Mouse (Mus musculus) limb, embryonic 14.5 days (tissue): Measurements from ENCODE around the gene Ranbp3. TPM values are rescaled to one million over a fixed set of nuclear protein-coding genes. Genes with fewer than 3 reads are reported as not detected.

Experiments used
- ATAC-seq: fragments of 200-750 bp; cut with Nextera tagmentation; 2 replicates; pipeline ENCODE4 v1.8.0; 2017; ENCODE audit warnings: low read depth, moderate number of reproducible peaks, moderate TSS enrichment; ENCODE audit not compliant: low FRiP score
- DNase-seq: peaks from one replicate; pipeline ENCODE4 v3.0.0-alpha.2; 2015; ENCODE audit warnings: low spot score
- H3K27ac ChIP-seq: fragments of 300-500 bp; sonication (generic); replicated peaks from 2 replicates; pipeline ENCODE4 v1.5.1; 2014; ENCODE audit warnings: low read depth, mild to moderate bottlenecking, low read length, moderate library complexity, mixed read lengths
- H3K27me3 ChIP-seq: fragments of 300-500 bp; sonication (generic); 2 replicates; pipeline ENCODE4 v1.6.1; 2014; ENCODE audit warnings: low read length, mixed read lengths; ENCODE audit not compliant: control insufficient read depth, insufficient read depth
- H3K36me3 ChIP-seq: fragments of 300-500 bp; sonication (generic); 2 replicates; pipeline ENCODE4 v1.6.1; 2014; ENCODE audit warnings: mild to moderate bottlenecking, low read length, moderate library complexity, mixed read lengths; ENCODE audit not compliant: control insufficient read depth, insufficient read depth
- H3K4me1 ChIP-seq: fragments of 300-500 bp; sonication (generic); 2 replicates; pipeline ENCODE4 v1.6.1; 2014; ENCODE audit warnings: antibody characterized with exemption, low read length, mixed read lengths; ENCODE audit not compliant: control insufficient read depth, insufficient read depth
- H3K4me2 ChIP-seq: fragments of 300-500 bp; sonication (generic); replicated peaks from 2 replicates; pipeline ENCODE4 v1.6.1; 2014; ENCODE audit warnings: low read depth, mild to moderate bottlenecking, low read length, moderate library complexity; ENCODE audit not compliant: severe bottlenecking
- H3K4me3 ChIP-seq: fragments of 300-500 bp; sonication (generic); replicated peaks from 2 replicates; pipeline ENCODE4 v1.5.1; 2014; ENCODE audit warnings: low read length
- H3K9ac ChIP-seq: fragments of 300-500 bp; sonication (generic); 2 replicates; pipeline ENCODE4 v1.6.1; 2014; ENCODE audit warnings: mild to moderate bottlenecking, low read depth, low read length, moderate library complexity; ENCODE audit not compliant: severe bottlenecking
- H3K9me3 ChIP-seq: fragments of 300-500 bp; sonication (generic); 2 replicates; pipeline ENCODE4 v1.6.1; 2016; ENCODE audit warnings: low read length; ENCODE audit not compliant: control insufficient read depth
- POLR2A ChIP-seq: fragments of 200-500 bp; IDR thresholded peaks from 2 replicates; pipeline ENCODE4 v1.8.0; 2012; ENCODE audit warnings: inconsistent platforms, mild to moderate bottlenecking, moderate library complexity, borderline replicate concordance; ENCODE audit not compliant: insufficient read depth, insufficient read length; ENCODE audit errors: extremely low read depth
- WGBS: fragments of 180-500 bp; shearing (Covaris S2); extraction: QIAGEN DNeasy Blood & Tissue Kit; methylation state at CpG from one replicate; pipeline ENCODE4 v1.1.7; 2014; 5-methylcytosine and 5-hydroxymethylcytosine counted together
- polyA plus RNA-seq, 2 experiments: library from polyadenylated mRNA; depleted of rRNA in 1 of 2; stranded (reverse) in 1 of 2; unstranded in 1 of 2; fragments of >200 nt; fragmentation: Nextera tagmentation in 1 of 2; extraction: Ambion mirVana in 1 of 2; gene quantifications; 2 replicates each; pipeline versions ENCODE4 v1.2.1 to v1.2.3; 2012 to 2014

Ranbp3 gene
- polyA plus RNA-seq, 2 experiments = 86.3 to 139 TPM

DNA sequence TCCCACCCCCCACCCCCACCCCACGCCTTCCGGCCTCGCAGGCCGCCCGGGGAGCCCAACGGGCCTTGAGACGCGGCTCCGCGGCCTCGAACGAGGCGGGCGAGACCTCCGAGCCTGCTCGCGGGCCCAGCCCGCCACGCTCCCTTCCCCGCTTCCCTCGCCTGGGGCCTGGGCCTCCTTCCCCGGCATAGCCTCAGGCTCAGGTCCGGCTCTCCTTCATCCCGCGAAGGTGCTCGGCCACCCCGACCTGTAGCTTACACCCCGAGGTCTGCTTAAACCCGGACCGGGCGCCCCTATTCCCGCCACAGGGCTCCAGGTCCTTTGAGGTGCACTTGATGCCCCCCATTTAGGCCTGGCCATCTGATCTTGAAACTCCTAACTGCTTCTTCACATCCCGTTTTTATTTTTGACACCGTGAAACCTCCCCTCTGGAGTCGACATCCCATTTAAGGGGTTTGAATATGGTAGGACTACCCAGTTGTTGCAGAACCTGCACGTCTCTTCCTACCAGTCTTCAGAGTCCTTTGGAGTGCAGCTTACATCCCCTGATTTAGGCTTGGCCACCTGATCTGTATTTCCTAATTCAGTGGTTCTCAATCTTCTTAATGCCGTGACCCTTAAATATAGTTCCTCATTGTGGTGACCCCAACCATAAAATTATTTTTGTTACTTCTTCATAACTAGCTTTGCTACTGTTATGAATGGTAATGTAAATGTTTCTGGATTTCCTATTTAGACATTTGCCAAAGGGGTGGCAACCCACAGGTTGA lies 738 bp downstream of the Ranbp3 start:
- H3K4me1 ChIP-seq = peaks cover 13% of the 10 kb centered on the region; the same call in 1 of the 2 replicates
- no peaks in the 10 kb centered on the region for H3K9me3 ChIP-seq
- TF ChIP-seq POLR2A = no peak
- ATAC-seq (peak; percentile 7), DNase-seq (no peak)
- WGBS = 4% methylated on average over 16 of the region's 37 CpGs
- peaks cover 27% of the 10 kb centered on the region for H3K36me3 ChIP-seq
- H3K27me3 ChIP-seq = no peaks in the 10 kb centered on the region
- peak overlapping the region; percentile 72 for H3K27ac ChIP-seq
- peak overlapping the region; percentile 97 for H3K9ac ChIP-seq
- peak overlapping the region; percentile 63 for H3K4me2 ChIP-seq
- H3K4me3 ChIP-seq = peak overlapping the region; percentile 97

DNA sequence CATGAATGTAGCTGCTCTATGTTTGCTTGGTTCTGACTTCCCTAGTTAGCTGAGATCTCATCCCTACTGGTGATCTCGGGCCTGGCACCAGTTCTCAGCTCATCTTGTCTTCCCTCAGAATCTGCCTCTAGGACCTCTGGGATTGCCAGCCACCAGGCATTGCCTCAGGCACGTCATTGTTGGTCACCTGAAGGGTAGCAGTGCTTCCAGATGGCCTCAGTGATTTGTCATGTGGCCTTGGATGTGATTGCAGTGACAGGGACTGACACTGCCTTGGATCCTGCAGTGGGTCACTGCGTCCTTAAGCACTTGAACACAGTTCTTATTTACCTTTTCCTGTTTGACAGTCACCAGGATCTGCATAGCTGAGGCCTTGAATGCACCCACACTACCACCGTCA lies 8.7 kb downstream of the Ranbp3 start:
- Histone ChIP-seq H3K4me3 (no peak overlapping the region), H3K9me3 (no peaks in the 10 kb centered on the region), H3K9ac (no peak overlapping the region), H3K27me3 (no peaks in the 10 kb centered on the region), H3K36me3 (peaks cover 73% of the 10 kb centered on the region), H3K4me2 (no peak overlapping the region), H3K4me1 (no peaks in the 10 kb centered on the region), H3K27ac (no peak overlapping the region)
- no peak for DNase-seq
- WGBS = 78% methylated on average over 4 of the region's 4 CpGs
- ATAC-seq = no peak
- no peak for TF ChIP-seq POLR2A

DNA sequence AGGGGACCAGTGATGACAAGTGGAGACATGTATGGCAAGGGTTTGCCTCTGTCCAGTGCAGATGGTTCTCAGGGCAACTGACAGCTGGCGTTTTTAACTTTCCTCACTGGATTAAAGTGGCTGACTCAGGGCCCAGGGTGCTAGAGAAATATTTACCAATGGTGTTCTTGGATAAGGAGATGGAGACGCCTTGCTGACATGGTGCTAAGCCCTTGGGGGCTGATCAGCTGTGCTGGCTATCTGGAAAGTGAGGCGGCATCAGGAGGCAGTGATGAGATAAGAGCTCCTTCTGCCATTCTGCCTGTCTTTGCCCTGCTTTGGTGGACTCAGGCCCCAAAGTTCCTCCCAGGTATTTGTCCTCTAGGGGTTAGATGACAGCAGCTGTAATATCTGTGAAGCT lies 9.8 kb downstream of the Ranbp3 start:
- TF ChIP-seq POLR2A = no peak
- ATAC-seq (no peak), DNase-seq (no peak)
- Histone ChIP-seq H3K9ac (no peak overlapping the region), H3K4me3 (no peak overlapping the region), H3K9me3 (no peaks in the 10 kb centered on the region), H3K4me1 (no peaks in the 10 kb centered on the region), H3K4me2 (no peak overlapping the region), H3K27ac (no peak overlapping the region), H3K36me3 (peaks cover 73% of the 10 kb centered on the region), H3K27me3 (no peaks in the 10 kb centered on the region)
- WGBS = 82% methylated on average over 3 of the region's 3 CpGs

DNA sequence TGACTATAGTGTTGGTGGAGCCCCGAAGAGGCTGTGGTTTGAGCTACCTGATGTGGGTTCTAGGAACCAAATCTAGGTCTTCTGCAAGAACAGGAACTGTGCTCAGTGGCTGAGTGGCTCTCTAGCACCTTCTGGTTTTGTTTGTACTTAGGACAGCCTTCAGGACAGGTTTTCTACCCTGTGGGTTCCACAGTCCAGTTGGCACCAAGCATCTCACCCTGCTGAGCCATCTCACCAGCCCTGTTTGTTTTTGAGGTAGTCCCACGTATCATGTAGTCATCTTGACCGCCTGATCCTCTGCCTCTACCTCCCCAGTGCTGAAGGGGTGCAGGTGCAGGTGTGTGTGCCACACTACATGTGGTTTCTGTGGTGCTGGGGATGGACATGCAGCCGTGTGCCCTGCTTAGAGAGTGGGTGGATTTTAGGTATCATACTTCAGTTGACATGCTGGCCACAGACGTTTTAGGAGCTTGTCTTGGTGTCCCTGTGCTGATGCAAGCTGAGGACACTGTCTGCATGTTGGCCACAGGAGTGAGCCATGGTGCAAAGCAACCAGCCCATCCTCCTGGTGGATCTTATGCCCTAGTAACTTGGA lies 10.5 kb downstream of the Ranbp3 start:
- Histone ChIP-seq H3K9ac (no peak overlapping the region), H3K36me3 (peaks cover 80% of the 10 kb centered on the region), H3K9me3 (no peaks in the 10 kb centered on the region), H3K27me3 (no peaks in the 10 kb centered on the region), H3K27ac (no peak overlapping the region), H3K4me3 (no peak overlapping the region), H3K4me2 (no peak overlapping the region), H3K4me1 (no peaks in the 10 kb centered on the region)
- WGBS = 82% methylated on average over 5 of the region's 5 CpGs
- ATAC-seq (no peak), DNase-seq (no peak)
- TF ChIP-seq POLR2A = no peak

DNA sequence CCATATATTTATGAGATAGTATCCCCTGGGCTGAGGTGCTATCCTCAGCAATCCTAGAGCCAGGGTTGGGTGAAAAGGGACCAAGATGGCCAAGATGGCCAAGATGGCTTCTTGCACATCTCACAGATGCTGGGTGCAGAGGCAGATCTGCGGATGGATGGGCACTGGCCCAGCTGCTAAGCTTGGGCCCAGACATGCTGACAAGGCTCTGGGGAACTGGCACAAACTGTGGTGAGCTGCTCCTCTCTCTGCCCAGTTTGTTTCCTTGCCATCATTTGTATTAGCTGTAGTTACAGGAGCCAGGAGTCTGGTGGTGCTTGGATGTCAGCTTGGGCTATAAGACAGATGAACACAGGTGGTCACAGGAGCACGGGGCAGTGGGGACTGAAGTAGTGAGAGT lies 11.6 kb downstream of the Ranbp3 start:
- no peak for DNase-seq
- Histone ChIP-seq H3K27me3 (no peaks in the 10 kb centered on the region), H3K27ac (no peak overlapping the region), H3K9me3 (no peaks in the 10 kb centered on the region), H3K4me1 (no peaks in the 10 kb centered on the region), H3K9ac (no peak overlapping the region), H3K36me3 (peaks cover 79% of the 10 kb centered on the region), H3K4me3 (no peak overlapping the region), H3K4me2 (no peak overlapping the region)
- WGBS = 94% methylated on average over 2 of the region's 2 CpGs
- no peak for ATAC-seq
- no peak for TF ChIP-seq POLR2A
